Mouse (Mus musculus): ENCODE measurements around the gene Ninj1. TPM values are rescaled to one million over a fixed set of nuclear protein-coding genes. Genes with fewer than 3 reads are reported as not detected.

The Ninj1 gene
- polyA plus RNA-seq, 1 experiment from 2014 or later: 21.2 TPM

DNA sequence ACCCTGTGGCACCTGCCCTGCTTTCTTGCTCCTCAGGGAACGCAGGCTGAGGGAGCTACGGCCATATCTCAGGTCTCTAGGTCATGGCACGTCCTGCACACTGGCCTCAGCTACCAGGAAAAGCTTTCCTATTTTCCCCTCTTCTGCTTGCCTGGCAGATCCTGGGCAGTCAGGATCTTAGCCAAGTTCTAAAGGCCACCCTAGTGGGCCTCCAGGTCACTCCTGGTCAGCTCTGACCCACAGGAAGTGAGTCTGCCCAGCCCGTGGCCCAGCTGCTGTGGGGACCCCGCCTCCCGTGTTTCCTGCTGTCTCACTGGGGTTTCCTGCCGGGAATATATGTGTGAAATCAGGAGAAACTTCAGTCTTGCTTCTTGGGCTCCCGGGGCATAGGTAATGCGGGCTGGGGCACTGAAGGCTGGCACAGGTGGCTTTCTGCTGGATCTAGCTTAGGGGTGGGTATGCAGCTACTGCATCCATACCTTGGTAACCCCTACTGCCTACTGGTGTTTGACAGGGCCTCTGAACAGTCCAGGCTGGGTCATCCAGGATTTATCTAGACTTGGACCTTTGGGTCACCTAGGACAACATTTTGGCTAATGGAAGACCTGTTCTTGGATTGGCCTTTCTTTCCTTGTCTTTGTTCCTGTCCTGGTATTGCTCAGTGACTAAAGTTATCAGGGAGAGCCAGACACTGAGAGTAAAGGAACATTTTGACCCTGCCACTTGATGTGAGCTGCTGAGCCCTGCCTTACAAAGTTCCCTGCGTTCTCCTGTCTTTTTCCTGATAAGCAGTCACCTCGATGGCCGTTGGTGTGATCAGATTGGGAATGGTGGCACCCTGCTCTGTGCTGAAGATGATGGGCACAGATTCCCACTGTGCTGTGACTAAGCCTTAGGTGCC, 2.9 kb downstream of the Ninj1 start:
- H3K9ac ChIP-seq: no peak overlapping the region
- H3K9me3 ChIP-seq: no peaks in the 10 kb centered on the region
- no peak for ATAC-seq (replicated peaks)
- no peak overlapping the region for H3K27ac ChIP-seq
- no peaks in the 10 kb centered on the region for H3K27me3 ChIP-seq (replicated peaks)
- H3K4me1 ChIP-seq: peaks cover 29% of the 10 kb centered on the region
- WGBS: 84% methylated on average over 12 of the region's 12 CpGs
- no peaks in the 10 kb centered on the region for H3K36me3 ChIP-seq (replicated peaks)
- no peak overlapping the region for H3K4me3 ChIP-seq
- no peak overlapping the region for H3K4me2 ChIP-seq

DNA sequence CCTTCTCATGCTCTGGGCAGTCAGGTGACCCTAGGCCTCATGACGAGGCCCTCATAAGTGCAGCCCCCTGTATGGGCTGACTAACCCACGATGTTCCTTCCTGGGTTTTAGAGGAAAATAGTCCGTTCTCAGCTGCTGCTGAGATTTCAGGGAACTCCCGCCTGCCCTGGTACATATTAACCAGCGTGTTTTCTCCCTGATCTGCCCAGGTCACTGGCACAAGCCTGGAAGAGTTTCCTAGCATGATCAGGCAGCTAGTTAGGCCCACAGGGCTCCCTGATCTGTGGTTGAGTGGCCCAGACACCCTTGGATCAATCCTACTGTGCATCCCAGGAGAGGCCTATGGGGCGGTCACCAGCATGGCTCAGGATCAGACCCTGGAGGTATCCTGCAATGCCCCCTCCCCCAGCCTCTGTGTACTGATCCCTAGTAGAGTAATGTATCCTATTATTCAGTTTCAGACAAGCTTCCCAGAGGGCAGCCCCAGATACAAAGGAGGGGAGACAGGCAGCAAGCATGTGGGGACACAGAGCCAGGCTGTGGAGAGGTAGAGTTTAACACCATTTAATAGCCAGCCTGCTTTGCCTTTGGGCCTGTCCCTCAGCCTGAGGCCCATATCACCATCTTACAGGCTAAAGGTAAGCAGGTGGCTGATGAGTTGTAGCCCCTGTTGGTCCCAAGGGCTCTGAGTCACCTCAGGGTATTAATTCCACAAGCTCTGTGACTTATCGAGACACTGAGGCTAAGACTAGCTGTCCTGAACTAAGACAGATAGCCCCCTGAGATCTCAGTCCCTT, 3.8 kb downstream of the Ninj1 start:
- Histone ChIP-seq H3K4me1 (peaks cover 29% of the 10 kb centered on the region), H3K9ac (no peak overlapping the region), H3K4me2 (no peak overlapping the region), H3K9me3 (no peaks in the 10 kb centered on the region), H3K27me3 (replicated peaks) (no peaks in the 10 kb centered on the region), H3K4me3 (no peak overlapping the region), H3K27ac (no peak overlapping the region), H3K36me3 (replicated peaks) (no peaks in the 10 kb centered on the region)
- 78% methylated on average over 7 of the region's 7 CpGs for WGBS
- ATAC-seq (replicated peaks): no peak

DNA sequence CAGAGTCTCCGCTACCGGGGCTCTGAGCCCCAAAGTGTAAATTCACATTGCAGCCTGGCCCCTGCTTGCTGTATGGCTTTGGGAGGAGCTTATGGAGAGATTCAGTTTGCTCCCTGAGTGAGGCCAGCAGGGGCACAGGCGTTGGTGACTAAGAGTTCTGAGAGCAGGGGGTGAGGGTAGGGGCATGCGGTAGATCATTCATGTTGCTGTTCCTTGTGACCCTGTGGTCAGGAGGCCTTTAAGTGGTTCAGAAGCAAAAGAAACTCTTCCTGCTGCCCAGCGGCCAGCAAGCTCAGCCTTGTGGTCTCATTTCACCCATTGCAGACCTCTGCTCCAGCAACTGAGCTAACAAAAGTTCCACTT, 4.4 kb downstream of the Ninj1 start:
- Histone ChIP-seq H3K27me3 (replicated peaks) (no peaks in the 10 kb centered on the region), H3K4me2 (no peak overlapping the region), H3K27ac (no peak overlapping the region), H3K4me1 (peaks cover 28% of the 10 kb centered on the region), H3K4me3 (no peak overlapping the region), H3K9ac (no peak overlapping the region), H3K9me3 (no peaks in the 10 kb centered on the region), H3K36me3 (replicated peaks) (no peaks in the 10 kb centered on the region)
- WGBS: 55% methylated on average over 5 of the region's 5 CpGs
- no peak for ATAC-seq (replicated peaks)

DNA sequence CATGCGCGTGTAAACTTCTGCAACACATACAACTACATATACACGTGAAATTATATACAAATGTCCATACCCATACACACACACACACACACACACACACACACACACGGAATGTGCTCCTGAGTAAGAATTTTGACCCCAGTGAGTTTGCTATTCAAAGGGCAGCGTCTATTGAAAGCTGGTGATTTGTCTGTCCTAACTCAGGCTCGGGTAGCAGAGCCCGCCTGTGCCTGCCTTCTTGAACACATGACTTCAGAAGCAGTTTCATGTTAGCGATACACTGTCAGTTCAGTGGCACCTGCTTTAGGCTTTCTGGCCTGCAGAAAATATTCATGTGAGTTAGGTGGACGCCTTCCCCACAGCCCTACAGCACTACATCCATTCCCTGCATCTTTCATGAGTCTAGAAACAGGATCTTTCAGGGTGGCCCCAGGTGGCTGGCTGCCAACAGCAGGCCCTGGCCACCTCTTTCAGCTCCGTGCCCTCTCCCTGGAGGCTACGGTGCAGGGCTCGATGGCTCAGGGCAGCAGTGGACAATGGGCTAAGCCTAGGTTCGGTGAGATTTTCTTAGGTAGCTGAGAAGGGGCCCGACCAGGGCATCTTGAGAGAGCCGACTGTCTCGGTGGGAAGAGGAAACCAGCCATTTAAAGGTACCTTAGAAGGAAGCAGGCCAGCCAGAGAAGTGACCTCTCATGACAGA, 5.0 kb downstream of the Ninj1 start:
- H3K4me3 ChIP-seq: no peak overlapping the region
- no peaks in the 10 kb centered on the region for H3K27me3 ChIP-seq (replicated peaks)
- no peak overlapping the region for H3K4me2 ChIP-seq
- H3K4me1 ChIP-seq: peaks cover 23% of the 10 kb centered on the region
- H3K36me3 ChIP-seq (replicated peaks): no peaks in the 10 kb centered on the region
- no peaks in the 10 kb centered on the region for H3K9me3 ChIP-seq
- H3K9ac ChIP-seq: no peak overlapping the region
- no peak for ATAC-seq (replicated peaks)
- WGBS: 70% methylated on average over 16 of the region's 16 CpGs
- no peak overlapping the region for H3K27ac ChIP-seq

DNA sequence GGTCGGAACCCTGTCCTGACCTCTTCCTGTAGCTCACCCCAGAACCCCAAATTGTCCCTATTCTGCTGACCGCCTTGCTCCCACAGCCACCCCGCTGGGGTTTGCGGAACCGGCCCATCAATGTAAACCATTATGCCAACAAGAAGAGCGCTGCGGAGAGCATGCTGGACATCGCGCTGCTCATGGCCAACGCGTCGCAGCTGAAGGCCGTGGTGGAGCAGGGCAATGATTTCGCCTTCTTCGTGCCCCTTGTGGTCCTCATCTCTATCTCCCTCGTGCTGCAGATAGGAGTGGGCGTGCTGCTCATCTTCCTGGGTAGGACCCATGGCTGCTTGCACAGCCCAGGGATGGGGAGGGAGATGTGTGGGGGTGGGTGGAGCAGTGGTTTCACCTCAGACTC, 6.4 kb downstream of the Ninj1 start:
- Histone ChIP-seq H3K27ac (no peak overlapping the region), H3K4me2 (no peak overlapping the region), H3K27me3 (replicated peaks) (no peaks in the 10 kb centered on the region), H3K4me1 (peaks cover 12% of the 10 kb centered on the region), H3K36me3 (replicated peaks) (no peaks in the 10 kb centered on the region), H3K4me3 (no peak overlapping the region), H3K9me3 (no peaks in the 10 kb centered on the region), H3K9ac (no peak overlapping the region)
- no peak for ATAC-seq (replicated peaks)
- 96% methylated on average over 17 of the region's 17 CpGs for WGBS

DNA sequence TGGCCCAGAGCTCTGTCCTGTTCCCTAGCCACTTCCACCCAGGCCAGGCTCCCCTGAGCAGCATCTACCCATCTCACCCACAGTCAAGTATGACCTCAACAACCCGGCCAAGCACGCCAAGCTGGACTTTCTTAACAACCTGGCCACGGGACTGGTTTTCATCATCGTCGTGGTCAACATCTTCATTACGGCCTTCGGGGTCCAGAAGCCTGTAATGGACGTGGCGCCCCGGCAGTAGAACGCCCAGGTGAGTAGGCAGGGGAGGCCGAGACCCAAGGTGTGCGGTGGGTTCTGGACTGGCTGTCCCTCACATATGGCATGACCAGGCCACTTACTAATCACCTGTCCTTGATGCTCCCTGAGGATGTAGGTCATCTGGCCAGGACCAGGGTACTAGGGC, 7.5 kb downstream of the Ninj1 start:
- H3K4me2 ChIP-seq: no peak overlapping the region
- H3K9ac ChIP-seq: no peak overlapping the region
- 95% methylated on average over 13 of the region's 13 CpGs for WGBS
- no peaks in the 10 kb centered on the region for H3K9me3 ChIP-seq
- no peaks in the 10 kb centered on the region for H3K36me3 ChIP-seq (replicated peaks)
- no peak for ATAC-seq (replicated peaks)
- peaks cover 12% of the 10 kb centered on the region for H3K4me1 ChIP-seq
- H3K4me3 ChIP-seq: no peak overlapping the region
- no peak overlapping the region for H3K27ac ChIP-seq
- H3K27me3 ChIP-seq (replicated peaks): no peaks in the 10 kb centered on the region

DNA sequence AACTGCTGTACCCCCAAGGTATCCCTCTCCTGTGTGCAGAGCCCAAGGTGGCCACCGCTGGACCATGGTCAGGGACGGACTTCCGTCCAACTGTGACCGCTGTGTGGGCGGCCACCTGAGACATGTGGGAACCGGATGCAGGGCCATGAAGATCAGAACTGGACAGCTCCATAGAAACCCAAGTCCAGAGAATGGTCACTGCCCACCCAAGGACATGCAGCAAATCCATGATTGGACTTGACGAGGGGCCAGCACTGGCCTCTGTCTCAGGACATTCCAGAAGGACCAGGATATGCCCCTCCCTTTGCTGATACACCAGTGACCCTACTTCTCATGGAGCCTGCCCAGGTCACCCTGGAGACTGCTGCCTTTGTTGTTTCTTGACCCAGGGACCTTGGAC, 8.4 kb downstream of the Ninj1 start:
- 92% methylated on average over 7 of the region's 7 CpGs for WGBS
- no peaks in the 10 kb centered on the region for H3K27me3 ChIP-seq (replicated peaks)
- H3K4me1 ChIP-seq: peaks cover 12% of the 10 kb centered on the region
- no peaks in the 10 kb centered on the region for H3K9me3 ChIP-seq
- no peak overlapping the region for H3K4me3 ChIP-seq
- H3K27ac ChIP-seq: no peak overlapping the region
- no peak overlapping the region for H3K9ac ChIP-seq
- H3K36me3 ChIP-seq (replicated peaks): no peaks in the 10 kb centered on the region
- no peak for ATAC-seq (replicated peaks)
- H3K4me2 ChIP-seq: no peak overlapping the region

DNA sequence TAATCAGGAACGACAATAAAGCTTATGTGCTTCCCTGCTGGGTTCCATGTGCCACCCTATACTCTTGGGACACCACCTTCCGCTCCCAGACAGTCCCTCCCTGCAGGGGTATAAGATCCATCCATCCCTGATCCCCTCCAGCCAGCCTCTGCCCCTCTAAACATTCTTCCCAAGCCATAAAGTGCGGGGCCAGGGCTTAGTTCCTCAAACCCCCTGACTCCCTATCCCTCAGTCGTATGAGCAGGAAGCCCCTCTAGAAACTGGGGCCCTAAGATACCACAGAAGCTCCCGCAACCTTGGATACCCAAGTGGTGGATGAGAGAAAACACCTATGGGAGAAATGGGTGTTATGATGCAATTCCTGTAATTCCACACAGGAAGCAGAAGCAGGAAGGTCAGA, 8.9 kb downstream of the Ninj1 start:
- no peak for ATAC-seq (replicated peaks)
- no peak overlapping the region for H3K4me2 ChIP-seq
- no peak overlapping the region for H3K27ac ChIP-seq
- no peak overlapping the region for H3K4me3 ChIP-seq
- H3K27me3 ChIP-seq (replicated peaks): no peaks in the 10 kb centered on the region
- H3K9ac ChIP-seq: no peak overlapping the region
- H3K4me1 ChIP-seq: peaks cover 7% of the 10 kb centered on the region
- H3K9me3 ChIP-seq: no peaks in the 10 kb centered on the region
- no peaks in the 10 kb centered on the region for H3K36me3 ChIP-seq (replicated peaks)
- WGBS: 85% methylated on average over 5 of the region's 5 CpGs

DNA sequence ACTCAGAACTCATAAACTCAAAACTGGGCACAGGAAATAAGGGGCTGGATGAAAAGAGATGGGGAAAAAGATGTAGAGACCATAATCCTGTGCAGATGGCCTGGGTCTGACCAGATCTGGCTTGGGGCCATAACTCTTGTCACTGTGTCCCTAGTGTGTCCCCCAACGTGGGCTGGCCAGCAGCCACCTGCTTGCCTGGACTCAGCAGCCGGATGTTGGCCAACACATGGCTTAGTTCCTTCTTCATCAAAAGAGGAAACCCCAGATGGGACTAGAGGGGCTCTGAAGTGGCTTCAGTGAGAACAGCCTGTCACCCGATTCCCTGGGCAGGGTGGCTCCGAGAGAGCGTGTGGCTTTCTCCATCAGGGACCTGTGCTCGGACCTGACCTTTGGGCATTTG, 9.5 kb downstream of the Ninj1 start:
- H3K4me2 ChIP-seq: no peak overlapping the region
- peaks cover 1% of the 10 kb centered on the region for H3K4me1 ChIP-seq
- no peak overlapping the region for H3K27ac ChIP-seq
- H3K9me3 ChIP-seq: no peaks in the 10 kb centered on the region
- H3K4me3 ChIP-seq: no peak overlapping the region
- H3K27me3 ChIP-seq (replicated peaks): no peaks in the 10 kb centered on the region
- ATAC-seq (replicated peaks): no peak
- WGBS: 85% methylated on average over 6 of the region's 6 CpGs
- no peak overlapping the region for H3K9ac ChIP-seq
- no peaks in the 10 kb centered on the region for H3K36me3 ChIP-seq (replicated peaks)

DNA sequence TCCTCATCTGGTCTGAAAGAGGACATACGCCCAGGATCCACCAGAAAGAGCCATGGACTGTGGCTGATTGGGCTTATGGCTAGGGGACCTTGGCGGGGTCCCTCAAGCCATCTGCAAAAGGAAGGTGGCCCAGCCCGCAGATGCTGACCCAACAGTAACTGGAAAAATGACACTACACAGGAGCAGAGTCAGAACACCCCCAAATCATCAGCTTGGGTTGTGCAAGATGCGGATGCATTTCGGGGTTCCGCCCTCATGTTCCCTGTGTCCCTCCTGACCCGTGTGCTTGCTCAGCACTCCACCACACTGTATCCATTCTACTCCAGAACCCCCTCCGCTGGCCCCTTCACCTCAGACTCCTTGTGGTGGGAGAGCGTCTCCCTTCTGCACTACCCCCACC, 11.4 kb downstream of the Ninj1 start:
- no peak for ATAC-seq (replicated peaks)
- Histone ChIP-seq H3K9me3 (no peaks in the 10 kb centered on the region), H3K4me3 (no peak overlapping the region), H3K36me3 (replicated peaks) (no peaks in the 10 kb centered on the region), H3K9ac (no peak overlapping the region), H3K4me1 (no peaks in the 10 kb centered on the region), H3K27ac (no peak overlapping the region), H3K4me2 (no peak overlapping the region), H3K27me3 (replicated peaks) (no peaks in the 10 kb centered on the region)
- 94% methylated on average over 9 of the region's 9 CpGs for WGBS

DNA sequence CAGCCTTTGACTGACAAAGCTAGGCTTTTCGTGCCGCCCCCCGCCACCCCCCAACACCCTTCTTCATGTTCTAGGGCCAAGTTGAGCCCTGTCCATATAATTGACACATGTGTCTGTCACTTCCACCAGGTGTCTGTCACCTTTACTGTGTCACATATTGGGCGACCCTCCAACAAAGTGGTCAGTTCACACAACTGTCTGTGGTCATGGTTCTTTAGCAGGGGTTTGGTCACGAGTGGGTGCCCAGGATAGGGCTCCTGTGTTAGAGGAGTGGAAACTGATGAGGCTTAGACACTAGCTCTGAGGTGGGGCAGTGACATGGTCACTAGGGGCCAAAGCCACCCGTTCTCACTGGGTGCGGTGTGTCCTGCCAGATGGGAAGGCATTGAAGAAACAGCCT, 12.6 kb downstream of the Ninj1 start:
- Histone ChIP-seq H3K36me3 (replicated peaks) (no peaks in the 10 kb centered on the region), H3K4me1 (no peaks in the 10 kb centered on the region), H3K4me2 (no peak overlapping the region), H3K4me3 (no peak overlapping the region), H3K9me3 (no peaks in the 10 kb centered on the region), H3K27me3 (replicated peaks) (no peaks in the 10 kb centered on the region), H3K9ac (no peak overlapping the region), H3K27ac (no peak overlapping the region)
- 93% methylated on average over 7 of the region's 7 CpGs for WGBS
- no peak for ATAC-seq (replicated peaks)

DNA sequence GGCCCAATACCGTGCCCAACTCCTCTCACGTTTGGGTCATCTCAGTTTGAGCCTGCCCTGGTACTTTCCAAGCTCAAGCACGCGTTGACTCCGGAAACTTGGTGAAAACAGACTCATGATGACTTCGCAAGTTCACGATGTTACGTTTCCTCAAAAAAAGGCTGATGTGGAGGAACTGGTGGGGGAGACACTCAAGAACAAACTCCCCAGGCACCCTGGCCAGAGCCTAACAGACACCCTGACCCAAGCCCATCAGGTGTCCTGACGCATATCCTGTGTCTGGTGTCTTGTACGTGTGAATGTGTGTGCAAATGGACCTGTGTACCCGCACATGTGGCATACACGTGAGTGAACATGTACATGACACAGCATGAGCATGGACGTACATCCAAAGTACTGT, 13.4 kb downstream of the Ninj1 start:
- 89% methylated on average over 13 of the region's 13 CpGs for WGBS
- ATAC-seq (replicated peaks): no peak
- Histone ChIP-seq H3K4me3 (no peak overlapping the region), H3K9me3 (no peaks in the 10 kb centered on the region), H3K9ac (no peak overlapping the region), H3K27ac (no peak overlapping the region), H3K36me3 (replicated peaks) (no peaks in the 10 kb centered on the region), H3K4me2 (no peak overlapping the region), H3K27me3 (replicated peaks) (no peaks in the 10 kb centered on the region), H3K4me1 (peaks cover 4% of the 10 kb centered on the region; the same call in 1 of the 2 replicates)

Data from midbrain, embryonic 15.5 days (tissue).